Mouse (Mus musculus): Measurements from ENCODE around the gene Ano10. TPM values are rescaled to one million over a fixed set of nuclear protein-coding genes. Genes with fewer than 3 reads are reported as not detected.

Ano10 gene
- polyA plus RNA-seq, 1 experiment from 2014 or later = 56.9 TPM

DNA sequence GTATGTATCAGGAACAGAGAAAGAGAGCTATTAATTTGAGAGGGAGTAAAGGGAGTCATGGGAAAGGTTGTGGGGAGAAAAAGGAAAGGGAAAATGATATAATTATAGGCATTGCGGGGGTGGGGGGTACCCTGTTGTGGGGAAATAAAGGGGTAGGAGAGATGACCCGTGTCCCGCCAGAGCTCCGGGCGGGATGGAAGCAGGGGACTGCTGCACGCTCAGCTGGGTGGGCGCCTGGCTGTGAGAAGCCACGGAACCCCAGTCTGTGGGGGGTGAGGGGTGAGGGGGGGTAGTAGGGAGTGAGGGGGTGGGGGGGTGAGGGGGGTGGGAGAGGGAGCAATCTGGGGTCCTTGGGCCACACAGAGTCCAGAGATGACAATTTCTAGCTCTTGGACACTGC, 167.4 kb downstream of the Ano10 start:
- no peak overlapping the region for H3K9ac ChIP-seq
- H3K36me3 ChIP-seq = no peaks in the 10 kb centered on the region
- no peaks in the 10 kb centered on the region; the same call in none of the 2 replicates for H3K4me1 ChIP-seq
- H3K4me2 ChIP-seq (replicated peaks) = no peak overlapping the region
- no peak overlapping the region for H3K27ac ChIP-seq
- H3K4me3 ChIP-seq = no peak overlapping the region
- 77% methylated on average over 8 of the region's 8 CpGs for WGBS
- H3K27me3 ChIP-seq (replicated peaks) = no peaks in the 10 kb centered on the region
- no peaks in the 10 kb centered on the region for H3K9me3 ChIP-seq
- no peak for ATAC-seq (ENCODE audit: low FRiP score, low read depth)

Small RNA genes lying within 50 kb of the gene (microRNA-seq; reads per million reads assigned to microRNA genes)
- gene Mir8106 = not detected

Other genes with a start within 250 kb of the Ano10 start
- gene Snrk, start 177.2 kb downstream of the Ano10 start, polyA plus RNA-seq (2016; fragmentation: Nextera tagmentation; extraction: Ambion mirVana) = 48.9 and 51.0 TPM in 2 replicates
- gene Abhd5, start 57.2 kb upstream of the Ano10 start, polyA plus RNA-seq (2016; fragmentation: Nextera tagmentation; extraction: Ambion mirVana) = 20.4 and 21.2 TPM in 2 replicates

Measured in neural tube, embryonic 12.5 days (tissue).